Mouse (Mus musculus) midbrain, embryonic 14.5 days (tissue): Measurements from ENCODE around the gene Vash2. TPM values are rescaled to one million over a fixed set of nuclear protein-coding genes. Genes with fewer than 3 reads are reported as not detected.

Experiments
- ATAC-seq: fragments of 200-750 bp; cut with Nextera tagmentation; 2 replicates; pipeline ENCODE4 v1.8.0; 2017; ENCODE audit warnings: moderate number of reproducible peaks, moderate library complexity; ENCODE audit not compliant: low FRiP score, low TSS enrichment
- DNase-seq: peaks from one replicate; pipeline ENCODE4 v3.0.0-alpha.2; 2015
- H3K27ac ChIP-seq: fragments of 300-500 bp; sonication (generic); replicated peaks from 2 replicates; pipeline ENCODE4 v1.5.1; 2014; ENCODE audit warnings: mild to moderate bottlenecking, low read depth, low read length, moderate library complexity
- H3K27me3 ChIP-seq: fragments of 300-500 bp; sonication (generic); 2 replicates; pipeline ENCODE4 v1.6.1; 2014; ENCODE audit warnings: low read length, control low read depth, mixed read lengths; ENCODE audit not compliant: control insufficient read depth, insufficient read depth
- H3K36me3 ChIP-seq: fragments of 300-500 bp; sonication (generic); 2 replicates; pipeline ENCODE4 v1.6.1; 2014; ENCODE audit warnings: low read length, control low read depth; ENCODE audit not compliant: control insufficient read depth, insufficient read depth
- H3K4me1 ChIP-seq: fragments of 300-500 bp; sonication (generic); 2 replicates; pipeline ENCODE4 v1.6.1; 2014; ENCODE audit warnings: mild to moderate bottlenecking, antibody characterized with exemption, low read length, control low read depth; ENCODE audit not compliant: control insufficient read depth, insufficient read depth
- H3K4me2 ChIP-seq: fragments of 300-500 bp; sonication (generic); 2 replicates; pipeline ENCODE4 v1.6.1; 2014; ENCODE audit warnings: mild to moderate bottlenecking, low read length, moderate library complexity
- H3K4me3 ChIP-seq: fragments of 300-500 bp; sonication (generic); replicated peaks from 2 replicates; pipeline ENCODE4 v1.5.1; 2014; ENCODE audit warnings: low read depth, low read length
- H3K9ac ChIP-seq: fragments of 300-500 bp; sonication (generic); replicated peaks from 2 replicates; pipeline ENCODE4 v1.6.1; 2014; ENCODE audit warnings: mild to moderate bottlenecking, low read length, moderate library complexity
- H3K9me3 ChIP-seq: fragments of 300-500 bp; sonication (generic); 2 replicates; pipeline ENCODE4 v1.6.1; 2016; ENCODE audit warnings: low read length, control low read depth, mixed read lengths; ENCODE audit not compliant: control insufficient read depth
- WGBS: fragments of 180-500 bp; shearing (Covaris S2); extraction: QIAGEN DNeasy Blood & Tissue Kit; methylation state at CpG from one replicate; pipeline ENCODE4 v1.1.7; 2014; 5-methylcytosine and 5-hydroxymethylcytosine counted together
- polyA plus RNA-seq: library from polyadenylated mRNA; unstranded; fragments of >200 nt; fragmentation: Nextera tagmentation; extraction: Ambion mirVana; gene quantifications from 2 replicates; pipeline ENCODE4 v1.2.1, GENCODE M21; 2014

The Vash2 gene
- polyA plus RNA-seq, 1 experiment from 2014 or later, result 102 TPM

GRCm38 (mm10) chr1:190980470-190980869 is 1.4 kb upstream of the Vash2 start:
- DNase-seq (no peak), ATAC-seq (no peak)
- Histone ChIP-seq H3K4me1 (peaks cover 18% of the 10 kb centered on the region), H3K4me2 (peak overlapping the region; percentile 19; the same call in 1 of the 2 replicates), H3K9ac (no peak overlapping the region), H3K36me3 (no peaks in the 10 kb centered on the region), H3K4me3 (no peak overlapping the region), H3K9me3 (no peaks in the 10 kb centered on the region), H3K27ac (no peak overlapping the region), H3K27me3 (no peaks in the 10 kb centered on the region)
- 94% methylated on average over 1 of the region's 1 CpGs for WGBS

- Histone ChIP-seq H3K4me3 (peak overlapping the region; percentile 59), H3K27ac (peak overlapping the region; percentile 96)
- under 1% methylated on average over 46 of the region's 46 CpGs for WGBS
Measured at GRCm38 (mm10) chr1:190978511-190979073, 504 bp downstream of the Vash2 start.

DNA sequence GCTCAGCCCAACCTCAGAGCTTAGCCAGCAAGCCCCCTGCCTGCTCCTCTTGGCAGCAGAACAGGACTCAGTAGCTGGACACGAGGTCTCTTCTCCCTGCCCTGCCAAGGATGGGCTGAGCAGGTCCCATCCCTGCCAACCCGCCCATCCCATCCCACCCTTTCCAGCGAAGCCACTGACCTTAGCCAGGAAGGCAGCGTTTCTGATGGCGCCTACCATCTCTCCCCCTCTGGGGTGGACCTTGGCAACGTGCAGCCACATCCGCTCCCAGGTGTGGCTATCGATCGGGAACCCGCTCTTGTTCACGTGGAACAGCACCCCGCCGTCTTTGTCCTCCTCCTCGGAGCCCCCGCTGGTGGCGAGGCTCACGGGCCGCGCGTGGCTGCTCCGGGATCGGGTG is 1.1 kb downstream of the Vash2 start:
- H3K27ac ChIP-seq, result peak overlapping the region; percentile 96
- H3K36me3 ChIP-seq, result peaks cover 22% of the 10 kb centered on the region
- peaks cover 21% of the 10 kb centered on the region for H3K4me1 ChIP-seq
- no peaks in the 10 kb centered on the region for H3K27me3 ChIP-seq
- H3K4me3 ChIP-seq, result peak overlapping the region; percentile 59
- ATAC-seq (peak; percentile 13), DNase-seq (peak; percentile 70)
- no peaks in the 10 kb centered on the region for H3K9me3 ChIP-seq
- 0% methylated on average over 22 of the region's 22 CpGs for WGBS
- H3K4me2 ChIP-seq, result peak overlapping the region; percentile 77
- H3K9ac ChIP-seq, result peak overlapping the region; percentile 89

More at GRCm38 (mm10) chr1:190978511-190979073, 504 bp downstream of the Vash2 start:
- peak; percentile 73 for ATAC-seq
- peaks cover 21% of the 10 kb centered on the region for H3K4me1 ChIP-seq
- peak overlapping the region; percentile 89 for H3K9ac ChIP-seq
- no peaks in the 10 kb centered on the region for H3K27me3 ChIP-seq
- H3K4me2 ChIP-seq, result peak overlapping the region; percentile 77
- H3K36me3 ChIP-seq, result peaks cover 16% of the 10 kb centered on the region
- DNase-seq, result peak; percentile 67
- no peaks in the 10 kb centered on the region for H3K9me3 ChIP-seq

GRCm38 (mm10) chr1:190976887-190977573 is 2.1 kb downstream of the Vash2 start:
- H3K4me1 ChIP-seq, result peaks cover 21% of the 10 kb centered on the region
- peak overlapping the region; percentile 77 for H3K4me2 ChIP-seq
- peak overlapping the region; percentile 59 for H3K4me3 ChIP-seq
- ATAC-seq (no peak), DNase-seq (peak; percentile 20)
- H3K9ac ChIP-seq, result peak overlapping the region; percentile 89
- H3K27ac ChIP-seq, result peak overlapping the region; percentile 96; the same call in 1 of the 2 replicates
- H3K27me3 ChIP-seq, result no peaks in the 10 kb centered on the region
- no peaks in the 10 kb centered on the region for H3K9me3 ChIP-seq
- 49% methylated on average over 11 of the region's 11 CpGs for WGBS
- peaks cover 32% of the 10 kb centered on the region for H3K36me3 ChIP-seq

- ATAC-seq (no peak), DNase-seq (no peak)
- Histone ChIP-seq H3K27me3 (no peaks in the 10 kb centered on the region), H3K27ac (no peak overlapping the region), H3K36me3 (peaks cover 52% of the 10 kb centered on the region), H3K9me3 (no peaks in the 10 kb centered on the region), H3K9ac (no peak overlapping the region), H3K4me1 (peaks cover 21% of the 10 kb centered on the region), H3K4me2 (no peak overlapping the region), H3K4me3 (no peak overlapping the region)
- 95% methylated on average over 1 of the region's 1 CpGs for WGBS
Measured at GRCm38 (mm10) chr1:190974833-190975232, 4.3 kb downstream of the Vash2 start.

DNA sequence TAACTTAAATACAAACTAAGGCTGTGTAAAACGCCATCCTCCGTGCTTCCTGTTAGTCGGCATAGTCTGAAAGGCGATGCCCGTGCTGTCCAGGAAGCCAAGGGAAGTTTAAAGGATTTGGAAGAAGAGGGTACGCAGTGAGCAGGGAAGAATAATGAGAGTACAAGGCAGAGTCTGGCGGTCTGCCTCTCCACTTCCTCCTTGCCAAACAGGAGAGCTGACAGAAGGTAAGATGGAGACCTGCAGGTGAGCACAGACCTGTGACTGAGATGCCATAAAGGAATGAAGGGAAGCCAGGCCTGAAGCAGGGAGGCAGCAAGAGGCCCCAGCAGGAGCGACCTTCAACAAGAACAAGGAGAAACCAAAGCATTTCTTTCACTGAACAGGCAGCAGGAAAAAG is 4.9 kb downstream of the Vash2 start:
- Histone ChIP-seq H3K27ac (no peak overlapping the region), H3K36me3 (peaks cover 58% of the 10 kb centered on the region), H3K27me3 (no peaks in the 10 kb centered on the region), H3K9ac (no peak overlapping the region; the same call in 1 of the 2 replicates), H3K4me1 (peaks cover 21% of the 10 kb centered on the region), H3K9me3 (no peaks in the 10 kb centered on the region), H3K4me2 (no peak overlapping the region), H3K4me3 (no peak overlapping the region)
- DNase-seq, result no peak
- 90% methylated on average over 8 of the region's 8 CpGs for whole genome bisulfite sequencing
- no peak for ATAC-seq

DNA sequence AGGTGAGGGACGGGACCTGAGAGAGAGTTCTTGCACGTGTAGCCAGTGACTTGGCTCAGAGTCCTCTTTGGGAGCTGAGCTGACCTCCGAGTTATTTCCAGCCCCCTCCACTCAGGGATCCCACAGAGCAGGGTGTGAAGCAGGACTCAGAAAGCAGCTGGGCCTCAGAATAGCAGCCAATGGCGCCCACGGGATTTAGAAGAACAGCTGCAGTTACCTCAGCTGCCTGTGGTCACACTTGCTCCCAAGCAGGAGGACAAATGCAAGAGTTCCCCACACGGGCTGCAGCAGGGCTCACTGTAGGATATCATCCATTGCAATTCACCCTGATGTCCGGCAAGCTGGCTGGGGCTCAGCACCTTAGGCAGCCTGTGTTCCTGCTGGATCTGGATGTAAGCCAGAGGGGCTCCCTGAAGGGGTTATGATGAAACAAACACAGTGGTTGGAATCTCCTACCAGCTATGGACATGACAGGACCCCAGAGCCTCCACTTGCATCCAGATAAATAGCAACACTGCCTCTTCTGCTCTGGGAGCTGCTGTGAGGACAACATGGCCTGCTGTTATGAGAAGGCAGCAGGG is 6.4 kb downstream of the Vash2 start:
- Histone ChIP-seq H3K9ac (no peak overlapping the region), H3K4me3 (no peak overlapping the region), H3K9me3 (no peaks in the 10 kb centered on the region), H3K4me1 (peaks cover 21% of the 10 kb centered on the region), H3K27me3 (no peaks in the 10 kb centered on the region), H3K4me2 (no peak overlapping the region), H3K27ac (no peak overlapping the region), H3K36me3 (peaks cover 73% of the 10 kb centered on the region)
- ATAC-seq (no peak), DNase-seq (no peak)
- 68% methylated on average over 7 of the region's 7 CpGs for WGBS

GRCm38 (mm10) chr1:190971708-190972610 is 7.1 kb downstream of the Vash2 start:
- DNase-seq (no peak), ATAC-seq (no peak)
- Histone ChIP-seq H3K27ac (no peak overlapping the region), H3K9me3 (no peaks in the 10 kb centered on the region), H3K4me1 (peaks cover 15% of the 10 kb centered on the region), H3K27me3 (no peaks in the 10 kb centered on the region), H3K9ac (no peak overlapping the region), H3K36me3 (peaks cover 79% of the 10 kb centered on the region), H3K4me2 (no peak overlapping the region), H3K4me3 (no peak overlapping the region)
- WGBS, result 91% methylated on average over 14 of the region's 14 CpGs
